Mouse (Mus musculus) kidney, postnatal 36 days (tissue): ENCODE results near the gene Bloc1s1.

Experiments used
- DNase-seq, 2 experiments: peaks; one replicate each; pipeline ENCODE4 v3.0.0; 2021 to 2022; ENCODE audit warnings: mixed read lengths in 2 of 2

Bloc1s1 gene

GRCm38 (mm10) chr10:128923935-128924334 lies at the start of gene Bloc1s1:
TSS of gene Bloc1s1 (minus strand) at chr10:128924035.
- DNase-seq = no peak

- DNase-seq = no peak
Measured at GRCm38 (mm10) chr10:128972841-128973240, 49.0 kb upstream of the Bloc1s1 start.

DNA sequence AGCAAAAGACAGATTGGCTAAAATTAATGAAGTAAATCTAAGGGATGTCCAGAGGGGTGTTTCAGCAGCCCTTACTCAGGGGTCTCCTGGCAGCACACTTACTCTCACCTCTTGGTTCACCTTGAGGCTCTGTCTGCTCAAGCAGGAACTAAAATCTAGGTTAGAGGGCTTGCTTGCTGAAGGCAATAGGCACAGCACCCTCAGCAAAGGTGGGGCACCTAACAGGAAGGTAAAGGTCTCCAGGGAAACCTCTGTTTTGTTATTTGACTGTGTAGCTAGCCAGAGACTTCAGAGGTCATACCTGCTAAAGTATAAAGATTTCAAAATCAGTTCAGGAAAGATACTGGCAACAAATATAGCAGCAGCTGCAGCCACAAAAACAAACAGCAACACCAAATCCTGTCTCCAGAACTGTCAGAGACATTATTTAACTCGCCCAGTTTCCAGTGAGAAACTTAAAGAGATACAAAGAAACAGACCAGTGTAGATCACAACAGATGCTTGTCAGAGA lies 47.0 kb upstream of the Bloc1s1 start:
- no peak for DNase-seq

DNA sequence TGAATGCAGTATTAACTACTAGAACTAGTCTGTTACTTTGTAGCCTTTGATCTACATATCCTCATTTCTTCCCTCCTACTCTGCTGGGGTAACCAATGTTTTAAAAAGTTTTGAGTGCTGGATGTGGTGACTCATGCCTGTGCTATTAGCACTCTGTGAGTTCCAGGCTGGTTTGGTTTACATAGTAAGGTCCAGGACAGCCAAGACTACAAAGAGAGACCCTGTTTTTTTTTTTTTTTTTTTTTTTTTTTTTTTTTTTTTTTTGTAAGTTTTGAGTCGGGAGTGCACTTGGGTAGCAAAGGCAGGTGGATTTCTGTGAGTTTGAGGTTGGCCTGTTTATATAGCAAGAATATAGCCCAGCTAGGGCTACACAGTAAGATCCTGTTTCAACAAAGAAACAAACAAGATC lies 44.5 kb upstream of the Bloc1s1 start:
- no peak for DNase-seq

DNA sequence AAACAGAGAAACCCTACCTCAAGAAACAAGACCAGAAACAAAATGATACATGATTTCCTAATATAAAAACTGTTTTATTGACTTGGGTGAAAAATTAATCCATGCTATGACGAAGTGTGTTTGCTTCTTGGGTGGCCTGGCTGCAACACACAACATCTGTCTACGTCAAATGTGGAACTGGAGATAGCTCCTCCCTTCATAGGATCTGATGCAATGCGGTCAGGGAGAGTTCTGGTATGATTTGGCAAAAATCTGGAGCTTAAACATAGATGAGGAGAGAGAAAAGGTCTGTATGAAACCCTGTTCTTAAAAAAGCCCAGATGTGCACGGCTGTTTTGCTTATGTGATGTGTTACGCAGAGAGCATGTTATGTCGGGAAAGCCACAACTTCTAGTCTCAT lies 42.0 kb upstream of the Bloc1s1 start:
- DNase-seq = no peak

GRCm38 (mm10) chr10:128964961-128965360 lies 41.1 kb upstream of the Bloc1s1 start:
- DNase-seq = peak; percentile 69 to 85

DNA sequence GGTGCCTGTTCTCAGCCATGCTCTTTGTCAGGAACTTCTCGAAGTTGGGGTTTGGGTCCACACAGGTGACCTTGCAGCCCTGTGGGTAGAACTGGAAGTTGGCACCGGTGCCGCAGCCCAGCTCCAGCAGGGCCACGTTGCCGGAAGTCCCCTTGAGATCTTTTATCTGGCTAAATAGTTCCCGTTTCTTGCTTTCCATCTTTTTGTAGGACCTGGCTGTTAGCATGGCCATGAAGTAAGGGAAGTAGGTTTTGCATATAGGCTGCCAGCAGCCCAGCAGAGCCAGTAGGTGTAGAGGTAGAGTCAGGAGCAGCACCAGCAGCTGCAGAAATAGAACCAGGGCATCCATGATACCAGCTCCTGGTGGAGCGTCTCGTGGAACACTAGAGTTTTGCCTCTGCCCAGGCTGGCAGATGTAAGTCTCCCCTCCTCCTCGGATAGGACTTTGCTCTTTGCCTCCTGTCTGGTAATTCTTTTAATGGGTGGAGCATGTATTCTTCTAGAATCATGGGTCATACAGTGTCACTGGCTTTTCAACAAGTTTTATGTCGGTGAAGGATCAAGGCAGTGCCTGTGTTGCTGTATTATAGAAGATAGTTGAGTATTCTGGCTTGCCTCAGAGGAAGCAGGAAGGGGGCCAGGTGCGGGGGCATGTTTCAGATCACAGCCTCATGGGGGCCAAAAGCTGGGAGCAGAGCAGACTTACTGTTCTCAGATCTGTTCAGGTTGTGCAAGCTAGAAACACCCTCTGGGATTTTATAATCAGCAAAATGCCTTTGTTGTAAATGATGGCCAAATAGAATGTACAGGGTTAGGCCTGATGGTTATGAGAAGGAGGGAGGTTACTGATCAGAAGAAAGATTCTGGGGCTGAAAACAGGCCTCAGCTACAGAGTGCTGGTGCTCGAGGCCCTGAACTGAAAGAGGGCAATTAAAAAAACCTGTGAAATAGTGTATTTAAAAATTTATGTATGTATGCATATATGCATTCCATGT lies 37.1 kb upstream of the Bloc1s1 start, which contains the start of gene Mettl7b:
Gene Mettl7b, minus strand, starts transcription at position 399 of the 995 bp plus-strand sequence.
- DNase-seq = peak; percentile 75 to 82

- no peak for DNase-seq
Measured at GRCm38 (mm10) chr10:128960142-128960541, 36.3 kb upstream of the Bloc1s1 start.

DNA sequence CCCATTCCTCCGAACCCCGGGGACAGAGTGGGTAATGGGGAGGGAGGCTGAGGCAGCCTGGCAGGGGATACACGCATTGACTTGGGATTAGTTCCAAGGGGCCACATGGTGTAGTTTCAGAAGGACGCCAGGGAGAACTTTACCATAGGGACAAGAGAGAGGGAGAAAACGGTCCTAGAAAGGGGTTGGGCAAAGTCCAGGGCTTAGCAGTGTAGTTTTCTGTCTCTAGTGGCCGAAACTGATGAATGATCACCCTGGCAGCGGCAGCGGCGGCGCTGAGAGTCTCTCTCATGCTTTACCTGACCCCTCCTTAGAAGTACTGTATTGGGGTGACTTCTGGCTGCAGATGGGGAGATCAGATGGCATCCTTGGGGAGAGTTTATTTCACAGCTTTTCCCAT lies 34.5 kb upstream of the Bloc1s1 start:
- peak; percentile 51 for DNase-seq

GRCm38 (mm10) chr10:128950208-128950887 lies 26.5 kb upstream of the Bloc1s1 start:
- no peak for DNase-seq

DNA sequence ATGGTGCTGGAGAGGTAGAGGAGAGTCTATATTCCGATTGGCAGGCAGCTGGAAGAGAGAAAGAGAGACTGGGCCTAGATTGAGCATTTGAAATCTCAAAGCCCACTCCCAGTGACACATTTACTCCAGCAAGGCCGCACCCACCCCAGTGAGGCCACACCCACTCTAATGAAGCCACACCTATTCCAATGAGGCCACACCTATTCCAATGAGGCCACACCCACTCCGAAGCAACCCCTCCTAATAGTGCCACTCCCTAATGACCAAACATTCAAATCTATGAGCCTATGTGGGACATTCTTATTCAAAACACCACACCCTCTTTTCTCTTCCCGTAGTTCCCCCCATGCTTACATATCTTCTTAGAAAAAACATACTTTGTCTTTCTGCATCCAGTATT lies 23.7 kb upstream of the Bloc1s1 start:
- no peak for DNase-seq

GRCm38 (mm10) chr10:128945675-128946074 lies 21.8 kb upstream of the Bloc1s1 start:
- peak; percentile 66 to 82 for DNase-seq

GRCm38 (mm10) chr10:128940475-128941061 lies 16.7 kb upstream of the Bloc1s1 start:
- DNase-seq = no peak

GRCm38 (mm10) chr10:128938974-128939373 lies 15.1 kb upstream of the Bloc1s1 start:
- peak; percentile 62 to 66 for DNase-seq

DNA sequence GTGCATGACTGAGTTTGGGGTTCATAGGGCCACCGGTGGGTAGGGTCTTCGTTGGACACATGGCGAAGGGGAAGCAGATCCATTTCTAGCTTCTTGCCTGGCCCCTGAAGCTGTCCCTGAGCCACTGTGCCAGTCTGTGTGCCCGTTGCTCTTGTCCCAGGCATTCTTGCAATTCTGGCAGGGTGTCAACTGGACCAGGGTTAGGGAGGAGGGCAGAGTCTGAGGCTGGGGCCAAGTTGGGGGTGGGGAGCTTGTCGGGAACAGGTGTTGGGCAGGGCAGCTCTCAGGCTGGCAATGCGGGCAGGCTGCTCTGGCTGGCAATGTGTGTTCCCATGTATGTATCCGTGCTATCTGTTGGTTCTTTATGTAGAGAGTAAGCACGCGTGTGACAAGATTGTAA lies 14.6 kb upstream of the Bloc1s1 start:
- peak; percentile 94 for DNase-seq

DNA sequence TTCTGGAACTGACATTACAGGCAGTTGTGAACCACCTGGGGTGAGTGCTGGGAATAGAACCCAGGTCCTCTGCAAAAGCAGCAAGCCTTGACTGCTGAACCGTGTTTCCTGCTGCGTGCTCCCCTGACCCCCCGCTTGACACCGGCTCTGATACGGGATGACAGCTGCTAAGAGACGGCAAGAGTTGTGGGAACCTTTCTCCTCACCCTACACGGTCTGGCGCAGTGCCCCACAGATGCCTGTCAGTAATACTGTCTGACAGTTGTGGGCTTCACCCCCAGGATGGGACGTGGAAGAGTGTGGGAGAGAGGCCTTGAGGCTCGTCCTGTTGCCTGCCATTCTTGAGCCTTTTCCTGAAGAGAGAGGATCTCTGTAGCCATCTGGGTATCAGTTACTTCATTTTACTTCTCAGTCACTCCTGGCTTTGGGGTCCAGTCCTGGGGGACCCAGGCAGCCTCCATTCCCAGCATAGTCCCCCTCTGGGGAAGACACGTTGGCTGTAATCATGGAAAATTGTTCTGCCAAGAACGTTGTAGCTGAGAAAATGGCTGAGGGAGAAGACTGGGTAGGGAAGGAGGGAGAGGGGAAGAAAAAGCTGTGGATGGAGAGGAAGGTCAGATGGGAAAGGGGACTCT lies 14.0 kb upstream of the Bloc1s1 start:
- DNase-seq = no peak

DNA sequence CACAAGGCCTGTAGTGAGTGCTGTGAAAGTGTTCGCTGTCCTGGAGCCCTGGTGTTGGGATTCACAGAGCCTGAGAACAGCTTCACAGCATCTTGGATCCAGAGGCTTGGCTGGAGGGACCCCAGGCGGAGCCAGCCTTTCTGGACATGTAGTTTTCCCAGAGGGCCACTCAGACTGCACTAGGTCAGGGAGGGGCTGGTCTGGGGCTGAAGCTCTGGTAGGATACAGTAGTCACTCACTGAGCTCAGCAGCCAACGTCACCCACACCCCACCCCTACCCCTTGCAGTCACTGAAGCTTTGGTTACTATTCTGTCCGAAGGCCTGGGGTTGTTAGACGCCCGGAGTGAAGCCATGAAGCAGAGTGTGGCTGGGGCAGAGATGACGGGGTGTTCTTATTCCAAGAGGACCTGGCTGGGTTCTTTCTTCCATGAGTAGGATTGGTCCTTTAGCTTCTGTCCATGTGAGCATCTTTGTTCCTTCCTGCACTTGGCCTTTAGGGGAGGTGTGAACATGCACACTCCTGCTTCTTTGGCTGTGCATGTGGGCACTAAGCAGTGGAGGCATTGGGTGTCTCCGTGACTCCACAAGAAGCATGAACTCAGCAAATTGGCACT lies 12.1 kb upstream of the Bloc1s1 start:
- DNase-seq = no peak

- DNase-seq = no peak
Measured at GRCm38 (mm10) chr10:128934997-128935787, 11.4 kb upstream of the Bloc1s1 start.

DNA sequence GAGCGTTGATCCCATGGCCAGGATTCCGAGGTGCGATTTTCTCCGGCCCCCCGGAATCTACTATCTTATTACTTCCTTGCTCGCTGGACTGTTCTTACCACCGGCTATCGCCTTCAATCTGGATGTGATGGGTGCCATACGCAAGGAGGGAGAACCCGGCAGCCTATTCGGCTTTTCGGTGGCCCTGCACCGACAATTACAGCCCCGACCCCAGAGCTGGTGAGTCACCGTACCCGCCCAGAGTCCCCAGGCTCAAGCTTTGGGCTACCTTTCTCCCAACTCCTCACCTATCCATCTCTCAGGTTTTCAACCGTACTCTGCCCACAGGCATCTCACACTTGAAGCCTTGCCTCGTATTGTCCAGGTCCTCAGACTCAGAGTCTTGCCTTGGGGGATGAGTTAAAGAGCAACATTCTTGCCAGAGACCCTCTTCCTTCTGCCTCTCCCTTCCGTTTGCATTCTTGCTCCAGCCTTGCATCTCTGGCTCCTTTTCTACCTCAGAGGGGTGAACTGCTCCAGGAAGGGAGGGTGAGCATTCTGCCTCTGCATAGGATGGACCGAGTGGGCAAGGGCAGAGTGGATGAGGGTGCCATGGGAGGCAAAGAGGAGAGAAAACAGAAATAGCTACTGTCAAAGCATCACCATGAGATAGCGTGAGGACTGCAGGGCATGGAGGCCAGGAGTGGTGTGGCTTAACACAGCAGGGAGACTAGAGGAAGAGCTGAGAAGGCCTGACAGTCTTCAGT lies 10.3 kb upstream of the Bloc1s1 start:
- no peak for DNase-seq

- DNase-seq = peak; percentile 62 to 76
Measured at GRCm38 (mm10) chr10:128933574-128933973, 9.7 kb upstream of the Bloc1s1 start, which contains the start of gene Itga7. TSS of gene Itga7 (plus strand) at chr10:128933818.
